ENCODE assay signal across 9 mouse cellular contexts in the genomic region with DNA sequence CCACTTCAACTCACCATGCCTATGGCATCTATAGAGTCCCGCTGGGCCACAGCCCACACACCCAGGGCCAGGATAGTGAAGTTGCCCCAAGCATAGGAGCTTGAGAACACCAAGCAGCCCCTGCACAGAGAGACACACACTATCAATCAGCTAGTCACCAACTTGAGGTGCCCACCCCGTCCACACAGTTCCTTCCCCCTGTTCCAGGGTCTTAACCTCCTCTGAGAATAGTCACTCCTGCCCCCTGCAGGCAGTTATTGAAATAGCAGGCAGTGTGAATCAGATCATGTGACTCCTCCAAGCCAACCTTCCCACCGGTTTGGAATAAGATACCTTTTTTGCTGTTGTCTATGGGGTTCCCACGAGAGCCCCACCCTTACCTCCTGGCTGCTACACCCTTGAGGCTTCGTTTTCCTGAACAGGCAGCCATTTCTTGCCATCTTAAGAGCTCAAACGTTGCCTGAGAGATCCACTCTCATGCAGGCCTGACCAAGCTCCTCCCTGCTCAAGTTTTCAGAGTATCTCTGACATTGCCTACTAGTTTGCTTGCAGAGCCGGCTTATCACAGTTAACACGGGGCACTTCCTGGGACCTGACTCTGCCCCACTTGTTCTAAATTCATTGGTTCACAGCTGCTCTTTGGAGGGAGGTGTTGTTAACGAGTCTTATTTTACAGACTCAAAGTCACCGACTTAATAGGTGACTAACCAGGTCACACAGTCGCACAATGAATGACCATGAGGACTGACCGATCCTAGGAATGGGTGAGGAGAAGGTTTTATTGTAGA. TPM values are rescaled to one million over a fixed set of nuclear protein-coding genes. Genes with fewer than 3 reads are reported as not detected.
DNase-seq lines count a peak whose midpoint lies in the region; ATAC-seq lines count a peak whose summit lies in the region.
"Had no signal": no experiment of that assay in that cellular context is flagged by ENCODE, and none has a peak within 500 bp of the region (broad histone marks: within the 10 kb centered on the region; RNA-seq: fewer than 3 reads in every experiment).

No protein-coding gene starts in this region.

- DNase-seq in spleen, postnatal 10 days (ENCODE audit: low spot score in 2 of 2), result peak; percentile 61 to 81
- DNase-seq in spleen, adult 12 weeks (ENCODE audit: low spot score), result no peak
- DNase-seq in adrenal gland, adult 2 months, result peak; percentile 52
- peak; percentile 70 for DNase-seq in embryo, embryonic 9.5 days (ENCODE audit: extremely low spot score)
- DNase-seq in urinary bladder, postnatal 4 days (ENCODE audit: low spot score in 2 of 2), result no peak

- 27% methylated on average over 12 of the region's 12 CpGs for WGBS in liver, embryonic 12.5 days (ENCODE audit: insufficient replicate concordance)

- H3K9ac ChIP-seq in liver, embryonic 12.5 days, result peak overlapping the region; percentile 17

- 0 out of 2 replicates have a peak overlapping the region, but pooled peaks have one; percentile 1 for H3K4me3 ChIP-seq in liver, embryonic 12.5 days

- H3K9me3 ChIP-seq in liver, embryonic 12.5 days (replicated peaks), result no peaks in the 10 kb centered on the region

- peaks cover 29% of the 10 kb centered on the region for H3K36me3 ChIP-seq in liver, embryonic 12.5 days

- H3K4me1 ChIP-seq in liver, embryonic 12.5 days, result peaks cover 58% of the 10 kb centered on the region

- H3K27me3 ChIP-seq in liver, embryonic 12.5 days (replicated peaks), result no peaks in the 10 kb centered on the region

- peak overlapping the region; percentile 80 for H3K27ac ChIP-seq in liver, embryonic 12.5 days

- H3K4me2 ChIP-seq in liver, embryonic 12.5 days, result peak overlapping the region; percentile 51

- peak; percentile 19 to 38; a peak in 3 of 4 replicates for ATAC-seq in hematopoietic stem cell, adult 5-6 weeks (replicated peaks in 1 of 2; ENCODE audit: insufficient read depth in 1 of 2, low FRiP score in 2 of 2, low TSS enrichment in 1 of 2, low read depth in 1 of 2, poor library complexity in 2 of 2, severe bottlenecking in 2 of 2)
- peak; percentile 74 for ATAC-seq in liver, embryonic 12.5 days
- peak; percentile 33 for ATAC-seq in neutrophil, adult 5-6 weeks (ENCODE audit: extremely low read depth, insufficient number of reproducible peaks, low FRiP score, poor library complexity, severe bottlenecking)

RNA-seq across cellular contexts. Expression of a gene that starts 5.4 kb away (rescaled TPM):
- 10 to 100 TPM; 75.4 to 97.8 TPM for total RNA-seq in adrenal gland, adult 2 months (2021)
- 135 and 174 TPM in 2 replicates for polyA plus RNA-seq in adrenal gland, adult 2 months (2012; rRNA removed)
- total RNA-seq in hematopoietic stem cell, adult 5-6 weeks (2017), result 42.2 and 44.9 TPM in 2 replicates
- 12.3 and 12.5 TPM in 2 replicates for polyA plus RNA-seq in liver, embryonic 12.5 days (2016; fragmentation: Nextera tagmentation; extraction: Ambion mirVana)
- 19.3 and 20.5 TPM in 2 replicates for total RNA-seq in neutrophil, adult 5-6 weeks (2017)

RNA-seq across cellular contexts. Expression of a gene that starts 43.6 kb away (rescaled TPM):
- 10 to 100 TPM; 29.2 to 39.3 TPM for total RNA-seq in adrenal gland, adult 2 months (2021)
- 30.2 and 38.2 TPM in 2 replicates for polyA plus RNA-seq in adrenal gland, adult 2 months (2012; rRNA removed)
- total RNA-seq in hematopoietic stem cell, adult 5-6 weeks (2017), result 4.1 and 11.3 TPM in 2 replicates
- polyA plus RNA-seq in liver, embryonic 12.5 days (2016; fragmentation: Nextera tagmentation; extraction: Ambion mirVana), result 14.0 and 14.7 TPM in 2 replicates
- total RNA-seq in neutrophil, adult 5-6 weeks (2017), result 10.0 and 20.0 TPM in 2 replicates

RNA-seq across cellular contexts. Expression of a gene that starts 43.8 kb away (rescaled TPM):
- total RNA-seq in adrenal gland, adult 2 months (2021), result 10 to 100 TPM; 10.4 to 12.2 TPM
- polyA plus RNA-seq in adrenal gland, adult 2 months (2012; rRNA removed), result 6.5 and 8.6 TPM in 2 replicates
- total RNA-seq in hematopoietic stem cell, adult 5-6 weeks (2017), result 4.3 TPM in 2 replicates
- polyA plus RNA-seq in liver, embryonic 12.5 days (2016; fragmentation: Nextera tagmentation; extraction: Ambion mirVana), result 2.1 and 2.4 TPM in 2 replicates
- total RNA-seq in neutrophil, adult 5-6 weeks (2017), result 14.9 and 16.5 TPM in 2 replicates

RNA-seq across cellular contexts. Expression of a gene that starts 47.7 kb away (rescaled TPM):
- total RNA-seq in adrenal gland, adult 2 months (2021), result 10 to 100 TPM; 23.4 to 27.3 TPM
- polyA plus RNA-seq in adrenal gland, adult 2 months (2012; rRNA removed), result 30.9 and 36.7 TPM in 2 replicates
- total RNA-seq in hematopoietic stem cell, adult 5-6 weeks (2017), result 4.1 and 10.3 TPM in 2 replicates
- polyA plus RNA-seq in liver, embryonic 12.5 days (2016; fragmentation: Nextera tagmentation; extraction: Ambion mirVana), result 24.2 and 25.5 TPM in 2 replicates
- 8.7 and 12.2 TPM in 2 replicates for total RNA-seq in neutrophil, adult 5-6 weeks (2017)

RNA-seq across cellular contexts. Expression of a gene that starts 48.0 kb away (rescaled TPM):
- under 1 TPM; 0.14 TPM for total RNA-seq in adrenal gland, adult 2 months (2021)
- 0.07 and 0.12 TPM in 2 replicates for polyA plus RNA-seq in adrenal gland, adult 2 months (2012; rRNA removed)
- total RNA-seq in hematopoietic stem cell, adult 5-6 weeks (2017), result not detected in 2 replicates
- polyA plus RNA-seq in liver, embryonic 12.5 days (2016; fragmentation: Nextera tagmentation; extraction: Ambion mirVana), result 0.08 TPM in 2 replicates
- total RNA-seq in neutrophil, adult 5-6 weeks (2017), result 0.93 and 1.4 TPM in 2 replicates
- polyA plus RNA-seq: heart, embryonic 14.5 days had no signal

Comparison
In these comparisons a context has a peak if more than half of its experiments do, and no peak if none do; other contexts are left out.
1. DNase-seq: peak in spleen, postnatal 10 days (2 of 2), adrenal gland, adult 2 months (single experiment) and embryo, embryonic 9.5 days (single experiment); none in spleen, adult 12 weeks (single experiment) and urinary bladder, postnatal 4 days (0 of 2).
2. Peak in every context shown above with its lines, with median percentiles within 50 percentile points of each other: ATAC-seq.